Mouse (Mus musculus) lung, postnatal 0 days (tissue): ENCODE results near the gene Gm6904.

Experiments
- CTCF ChIP-seq: IDR thresholded peaks from 2 replicates; pipeline ENCODE4 v1.5.1; 2016; ENCODE audit warnings: antibody characterized with exemption, mild to moderate bottlenecking
- EP300 ChIP-seq: IDR thresholded peaks from 2 replicates; pipeline ENCODE4 v1.6.1; 2016; ENCODE audit warnings: antibody characterized with exemption, mild to moderate bottlenecking, control low read depth

DNA sequence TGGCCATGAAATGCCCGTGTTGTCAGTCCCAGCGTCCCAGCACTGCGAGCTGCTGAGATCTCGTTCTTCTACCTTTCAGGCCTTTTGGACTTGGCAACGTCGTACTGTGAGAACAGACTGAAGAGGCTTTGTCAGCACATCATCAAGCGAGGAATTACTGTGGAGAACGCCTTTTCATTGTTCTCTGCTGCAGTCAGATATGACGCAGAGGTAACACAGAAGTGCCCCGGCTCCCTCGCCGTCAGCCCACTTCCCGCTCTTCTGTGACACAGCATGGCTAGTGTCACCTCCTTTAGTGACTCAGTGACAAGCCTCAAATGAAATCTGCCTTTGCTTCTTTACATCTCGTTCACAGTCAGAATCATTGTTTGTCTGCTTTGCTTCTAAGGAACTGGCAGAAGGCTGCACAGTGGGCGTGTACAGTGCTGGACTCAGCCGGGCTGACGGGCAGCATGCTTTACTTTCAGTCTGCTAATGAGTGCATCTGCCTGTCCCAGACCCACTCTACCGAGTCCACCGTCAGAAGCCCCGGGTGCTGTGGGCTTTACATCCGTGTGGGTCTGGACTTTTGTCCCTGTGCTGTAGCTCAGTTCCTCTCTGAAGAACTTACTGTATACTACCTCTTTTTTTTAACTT lies 29.6 kb downstream of the Gm6904 start:
- TF ChIP-seq CTCF (no peak), EP300 (no peak)
